In the genomic region with DNA sequence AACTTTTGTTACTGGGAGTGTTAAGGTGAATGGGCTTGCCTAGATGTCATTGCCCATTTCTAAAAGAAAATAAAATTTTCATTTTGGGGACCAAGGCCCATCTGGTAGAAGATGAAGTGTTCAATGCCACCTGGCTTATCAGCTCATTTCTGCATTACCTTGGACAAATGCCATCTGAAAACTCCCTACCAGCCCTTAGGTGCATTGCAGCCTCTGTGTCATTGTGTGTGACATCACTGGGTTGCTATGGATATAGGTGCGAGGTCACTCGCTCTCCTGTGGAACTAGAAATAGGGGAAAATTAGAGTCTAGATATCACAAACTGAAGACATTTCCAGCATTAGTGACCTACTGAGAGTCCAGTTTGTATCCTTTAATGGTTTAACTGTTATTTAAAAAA, we compare ENCODE assay signal across 9 mouse cellular contexts. TPM values are rescaled to one million over a fixed set of nuclear protein-coding genes. Genes with fewer than 3 reads are reported as not detected.
DNase-seq lines count a peak whose midpoint lies in the region; ATAC-seq lines count a peak whose summit lies in the region.
"Had no signal": no experiment of that assay in that cellular context is flagged by ENCODE, and none has a peak within 500 bp of the region (broad histone marks: within the 10 kb centered on the region; RNA-seq: fewer than 3 reads in every experiment).

No protein-coding gene starts in this region.

- H3K4me3 ChIP-seq in heart, embryonic 13.5 days, result peak overlapping the region; percentile 90
- peak overlapping the region; percentile 94 for H3K4me3 ChIP-seq in hindbrain, embryonic 13.5 days
- peak overlapping the region; percentile 77 for H3K4me3 ChIP-seq in midbrain, embryonic 16.5 days (ENCODE audit: low read depth, low read length)

- ATAC-seq in heart, embryonic 13.5 days (ENCODE audit: extremely low read depth, insufficient number of reproducible peaks, low FRiP score, low TSS enrichment), result no peak
- ATAC-seq in hindbrain, embryonic 13.5 days (ENCODE audit: low FRiP score), result no peak
- ATAC-seq in midbrain, embryonic 16.5 days, result no peak
- ATAC-seq in activated CD4-positive, CD25-positive, alpha-beta regulatory T cell, adult 4 months, result no peak

- WGBS in heart, embryonic 13.5 days, result 66% methylated on average over 2 of the region's 2 CpGs
- WGBS in hindbrain, embryonic 13.5 days, result 78% methylated on average over 2 of the region's 2 CpGs
- 38% methylated on average over 2 of the region's 2 CpGs for WGBS in midbrain, embryonic 16.5 days

- 0 out of 2 replicates have a peak overlapping the region, but pooled peaks have one; percentile 37 for H3K9ac ChIP-seq in heart, embryonic 13.5 days
- H3K9ac ChIP-seq in hindbrain, embryonic 13.5 days, result peak overlapping the region; percentile 59
- peak overlapping the region; percentile 57; the same call in 1 of the 2 replicates for H3K9ac ChIP-seq in midbrain, embryonic 16.5 days (ENCODE audit: low read depth, low read length)

- DNase-seq in heart, adult 11 months, result no peak
- DNase-seq in MN1 (ENCODE audit: low spot score), result peak; percentile 81
- no peak for DNase-seq in spleen, postnatal 10 days (ENCODE audit: low spot score in 2 of 2)
- no peak for DNase-seq in thymus, postnatal 14 days
- DNase-seq: kidney, postnatal 14 days had no signal

- no peak overlapping the region for H3K27ac ChIP-seq in heart, embryonic 13.5 days (replicated peaks)
- no peak overlapping the region for H3K27ac ChIP-seq in hindbrain, embryonic 13.5 days
- H3K27ac ChIP-seq in midbrain, embryonic 16.5 days (ENCODE audit: low read length), result no peak overlapping the region

- H3K36me3 ChIP-seq in heart, embryonic 13.5 days, result peaks cover 51% of the 10 kb centered on the region
- peaks cover 41% of the 10 kb centered on the region for H3K36me3 ChIP-seq in hindbrain, embryonic 13.5 days
- peaks cover 12% of the 10 kb centered on the region for H3K36me3 ChIP-seq in midbrain, embryonic 16.5 days (ENCODE audit: control insufficient read depth, insufficient read depth, low read length)

- H3K4me2 ChIP-seq in heart, embryonic 13.5 days, result peak overlapping the region; percentile 88
- H3K4me2 ChIP-seq in hindbrain, embryonic 13.5 days, result peak overlapping the region; percentile 57
- peak overlapping the region; percentile 85 for H3K4me2 ChIP-seq in midbrain, embryonic 16.5 days (ENCODE audit: low read length)

- H3K4me1 ChIP-seq in heart, embryonic 13.5 days, result peaks cover 46% of the 10 kb centered on the region
- peaks cover 58% of the 10 kb centered on the region for H3K4me1 ChIP-seq in hindbrain, embryonic 13.5 days (replicated peaks)
- H3K4me1 ChIP-seq in midbrain, embryonic 16.5 days (ENCODE audit: control insufficient read depth, insufficient read depth, low read length), result peaks cover 44% of the 10 kb centered on the region

- no peaks in the 10 kb centered on the region for H3K9me3 ChIP-seq in heart, embryonic 13.5 days
- no peaks in the 10 kb centered on the region for H3K9me3 ChIP-seq in hindbrain, embryonic 13.5 days
- no peaks in the 10 kb centered on the region for H3K9me3 ChIP-seq in midbrain, embryonic 16.5 days (replicated peaks; ENCODE audit: control insufficient read depth, low read length, poor library complexity, severe bottlenecking)

- no peaks in the 10 kb centered on the region for H3K27me3 ChIP-seq in heart, embryonic 13.5 days (replicated peaks)
- H3K27me3 ChIP-seq in hindbrain, embryonic 13.5 days, result no peaks in the 10 kb centered on the region
- no peaks in the 10 kb centered on the region for H3K27me3 ChIP-seq in midbrain, embryonic 16.5 days (ENCODE audit: control insufficient read depth, insufficient read depth, low read depth, low read length)

RNA-seq across cellular contexts. Expression of a gene that starts 2.1 kb away (rescaled TPM):
- polyA plus RNA-seq in heart, embryonic 13.5 days (2015; fragmentation: Nextera tagmentation; extraction: Ambion mirVana), result 157 and 163 TPM in 2 replicates
- polyA plus RNA-seq in hindbrain, embryonic 13.5 days (2015; fragmentation: Nextera tagmentation; extraction: Ambion mirVana), result 646 and 674 TPM in 2 replicates
- 1,035 and 1,054 TPM in 2 replicates for polyA plus RNA-seq in midbrain, embryonic 16.5 days (2015; fragmentation: Nextera tagmentation; extraction: Ambion mirVana)
- polyA plus RNA-seq in activated CD4-positive, CD25-positive, alpha-beta regulatory T cell, adult 4 months (2017; shearing (Covaris generic)), result 10 to 100 TPM; 34.1 to 56.7 TPM

RNA-seq across cellular contexts. Expression of a gene that starts 42.0 kb away (rescaled TPM):
- 1.0 and 1.1 TPM in 2 replicates for polyA plus RNA-seq in heart, embryonic 13.5 days (2015; fragmentation: Nextera tagmentation; extraction: Ambion mirVana)
- 0.61 and 1.4 TPM in 2 replicates for polyA plus RNA-seq in hindbrain, embryonic 13.5 days (2015; fragmentation: Nextera tagmentation; extraction: Ambion mirVana)
- 1.8 and 1.9 TPM in 2 replicates for polyA plus RNA-seq in midbrain, embryonic 16.5 days (2015; fragmentation: Nextera tagmentation; extraction: Ambion mirVana)
- 1 to 10 TPM; 1.7 to 2.4 TPM for polyA plus RNA-seq in activated CD4-positive, CD25-positive, alpha-beta regulatory T cell, adult 4 months (2017; shearing (Covaris generic))

RNA-seq across cellular contexts. Expression of a gene that starts 44.6 kb away (rescaled TPM):
- polyA plus RNA-seq in heart, embryonic 13.5 days (2015; fragmentation: Nextera tagmentation; extraction: Ambion mirVana), result 863 and 944 TPM in 2 replicates
- 8.9 and 10.3 TPM in 2 replicates for polyA plus RNA-seq in hindbrain, embryonic 13.5 days (2015; fragmentation: Nextera tagmentation; extraction: Ambion mirVana)
- 9.6 and 10.1 TPM in 2 replicates for polyA plus RNA-seq in midbrain, embryonic 16.5 days (2015; fragmentation: Nextera tagmentation; extraction: Ambion mirVana)
- not detected for polyA plus RNA-seq in activated CD4-positive, CD25-positive, alpha-beta regulatory T cell, adult 4 months (2017; shearing (Covaris generic))

RNA-seq across cellular contexts. Expression of a gene that starts 47.5 kb away (rescaled TPM):
- polyA plus RNA-seq in heart, embryonic 13.5 days (2015; fragmentation: Nextera tagmentation; extraction: Ambion mirVana), result 0.11 TPM in 1 of 2 replicates, not detected in the other
- 0.17 TPM in 1 of 2 replicates, not detected in the other for polyA plus RNA-seq in hindbrain, embryonic 13.5 days (2015; fragmentation: Nextera tagmentation; extraction: Ambion mirVana)
- 0.23 TPM in 1 of 2 replicates, not detected in the other for polyA plus RNA-seq in midbrain, embryonic 16.5 days (2015; fragmentation: Nextera tagmentation; extraction: Ambion mirVana)
- polyA plus RNA-seq in activated CD4-positive, CD25-positive, alpha-beta regulatory T cell, adult 4 months (2017; shearing (Covaris generic)), result not detected

Comparison
In these comparisons a context has a peak if more than half of its experiments do, and no peak if none do; other contexts are left out.
1. RNA of a gene that starts 44.6 kb away (polyA plus RNA-seq): 863 to 944 TPM in heart, embryonic 13.5 days; 8.9 to 10.3 TPM in hindbrain, embryonic 13.5 days, 9.6 to 10.1 TPM in midbrain, embryonic 16.5 days and not detected in activated CD4-positive, CD25-positive, alpha-beta regulatory T cell, adult 4 months; every median in the first group is over 10 times any median in the second.
2. Peak in every context shown above with its lines, with median percentiles within 50 percentile points of each other: H3K4me2 ChIP-seq, H3K4me3 ChIP-seq and H3K9ac ChIP-seq.